17 mouse cellular contexts compared by ENCODE assay signal in genomic region chr12:99305324-99305723, GRCm38 (mm10).
DNase-seq lines count a peak whose midpoint lies in the region; ATAC-seq lines count a peak whose summit lies in the region.
"Had no signal": no experiment of that assay in that cellular context is flagged by ENCODE, and none has a peak within 500 bp of the region (broad histone marks: within the 10 kb centered on the region; RNA-seq: fewer than 3 reads in every experiment).

No protein-coding gene starts in this region.

- no peaks in the 10 kb centered on the region for H3K9me3 ChIP-seq in heart, embryonic 12.5 days (replicated peaks)
- no peaks in the 10 kb centered on the region for H3K9me3 ChIP-seq in neural tube, embryonic 12.5 days
- no peaks in the 10 kb centered on the region for H3K9me3 ChIP-seq in hindbrain, embryonic 14.5 days (ENCODE audit: control insufficient read depth, low read length)
- H3K9me3 ChIP-seq: intestine, embryonic 15.5 days; liver, embryonic 15.5 days had no signal

- H3K27me3 ChIP-seq in heart, embryonic 12.5 days (replicated peaks) = no peaks in the 10 kb centered on the region
- H3K27me3 ChIP-seq in neural tube, embryonic 12.5 days (replicated peaks) = no peaks in the 10 kb centered on the region
- no peaks in the 10 kb centered on the region for H3K27me3 ChIP-seq in hindbrain, embryonic 14.5 days (ENCODE audit: control insufficient read depth, insufficient read depth, low read length)
- H3K27me3 ChIP-seq: intestine, embryonic 15.5 days; liver, embryonic 15.5 days had no signal

- H3K4me1 ChIP-seq in heart, embryonic 12.5 days (replicated peaks) = peaks cover 51% of the 10 kb centered on the region
- H3K4me1 ChIP-seq in neural tube, embryonic 12.5 days = peaks cover 51% of the 10 kb centered on the region
- H3K4me1 ChIP-seq in hindbrain, embryonic 14.5 days (replicated peaks; ENCODE audit: control insufficient read depth, insufficient read depth, low read length) = peaks cover 56% of the 10 kb centered on the region

- 0 out of 2 replicates have a peak overlapping the region, but pooled peaks have one; percentile 11 for H3K27ac ChIP-seq in heart, embryonic 12.5 days (ENCODE audit: poor library complexity, severe bottlenecking)
- H3K27ac ChIP-seq in neural tube, embryonic 12.5 days = no peak overlapping the region
- peak overlapping the region; percentile 66 for H3K27ac ChIP-seq in hindbrain, embryonic 14.5 days
- H3K27ac ChIP-seq: intestine, embryonic 15.5 days; kidney, postnatal 0 days; liver, embryonic 15.5 days had no signal

- no peak for DNase-seq in heart, adult 11 months
- no peak for DNase-seq in neural tube, embryonic 10.5 days (ENCODE audit: extremely low spot score, low spot score)
- no peak for DNase-seq in hindbrain, embryonic 14.5 days (ENCODE audit: low spot score)
- no peak for DNase-seq in adrenal gland, postnatal 10 days
- no peak for DNase-seq in kidney, adult 18-20 months
- DNase-seq: adrenal gland, postnatal 25 days; cerebellum, postnatal 14 days; layer of hippocampus, adult 9-11 months; lung, postnatal 4 days; right cerebral cortex, postnatal 4 days; thymus, adult 2 months had no signal

- ATAC-seq in heart, embryonic 12.5 days (ENCODE audit: insufficient number of reproducible peaks, low FRiP score) = no peak
- ATAC-seq in neural tube, embryonic 12.5 days (ENCODE audit: low FRiP score, low read depth) = 0 out of 2 replicates have a peak, but pooled peaks have one; percentile 10
- ATAC-seq in hindbrain, embryonic 14.5 days (ENCODE audit: low FRiP score) = 0 out of 2 replicates have a peak, but pooled peaks have one; percentile 34
- ATAC-seq in inflammation-experienced regulatory T-cells, adult 6 months = no peak

- H3K4me2 ChIP-seq in heart, embryonic 12.5 days = no peak overlapping the region
- no peak overlapping the region for H3K4me2 ChIP-seq in neural tube, embryonic 12.5 days (replicated peaks)
- H3K4me2 ChIP-seq in hindbrain, embryonic 14.5 days (replicated peaks) = no peak overlapping the region
- H3K4me2 ChIP-seq: intestine, embryonic 15.5 days; liver, embryonic 15.5 days had no signal

- H3K4me3 ChIP-seq in heart, embryonic 12.5 days = no peak overlapping the region
- H3K4me3 ChIP-seq in neural tube, embryonic 12.5 days = no peak overlapping the region
- H3K4me3 ChIP-seq in hindbrain, embryonic 14.5 days (replicated peaks; ENCODE audit: low read length) = no peak overlapping the region
- H3K4me3 ChIP-seq: intestine, embryonic 15.5 days; liver, embryonic 15.5 days had no signal

- no peaks in the 10 kb centered on the region for H3K36me3 ChIP-seq in heart, embryonic 12.5 days
- no peaks in the 10 kb centered on the region for H3K36me3 ChIP-seq in neural tube, embryonic 12.5 days
- H3K36me3 ChIP-seq in hindbrain, embryonic 14.5 days (replicated peaks; ENCODE audit: control insufficient read depth, insufficient read depth) = no peaks in the 10 kb centered on the region
- H3K36me3 ChIP-seq: intestine, embryonic 15.5 days; liver, embryonic 15.5 days had no signal

- no peak overlapping the region for H3K9ac ChIP-seq in heart, embryonic 12.5 days
- no peak overlapping the region for H3K9ac ChIP-seq in neural tube, embryonic 12.5 days
- no peak overlapping the region for H3K9ac ChIP-seq in hindbrain, embryonic 14.5 days
- H3K9ac ChIP-seq: intestine, embryonic 15.5 days; liver, embryonic 15.5 days had no signal

- WGBS in heart, embryonic 12.5 days = 58% methylated on average over 2 of the region's 2 CpGs
- WGBS in neural tube, embryonic 12.5 days = 50% methylated on average over 2 of the region's 2 CpGs
- WGBS in hindbrain, embryonic 14.5 days = 50% methylated on average over 2 of the region's 2 CpGs

Comparison
In these comparisons a context has a peak if more than half of its experiments do, and no peak if none do; other contexts are left out.
1. ATAC-seq: peak in neural tube, embryonic 12.5 days (single experiment) and hindbrain, embryonic 14.5 days (single experiment); none in heart, embryonic 12.5 days (single experiment) and inflammation-experienced regulatory T-cells, adult 6 months (single experiment).